ENCODE assay signal across 16 mouse cellular contexts in the genomic region with DNA sequence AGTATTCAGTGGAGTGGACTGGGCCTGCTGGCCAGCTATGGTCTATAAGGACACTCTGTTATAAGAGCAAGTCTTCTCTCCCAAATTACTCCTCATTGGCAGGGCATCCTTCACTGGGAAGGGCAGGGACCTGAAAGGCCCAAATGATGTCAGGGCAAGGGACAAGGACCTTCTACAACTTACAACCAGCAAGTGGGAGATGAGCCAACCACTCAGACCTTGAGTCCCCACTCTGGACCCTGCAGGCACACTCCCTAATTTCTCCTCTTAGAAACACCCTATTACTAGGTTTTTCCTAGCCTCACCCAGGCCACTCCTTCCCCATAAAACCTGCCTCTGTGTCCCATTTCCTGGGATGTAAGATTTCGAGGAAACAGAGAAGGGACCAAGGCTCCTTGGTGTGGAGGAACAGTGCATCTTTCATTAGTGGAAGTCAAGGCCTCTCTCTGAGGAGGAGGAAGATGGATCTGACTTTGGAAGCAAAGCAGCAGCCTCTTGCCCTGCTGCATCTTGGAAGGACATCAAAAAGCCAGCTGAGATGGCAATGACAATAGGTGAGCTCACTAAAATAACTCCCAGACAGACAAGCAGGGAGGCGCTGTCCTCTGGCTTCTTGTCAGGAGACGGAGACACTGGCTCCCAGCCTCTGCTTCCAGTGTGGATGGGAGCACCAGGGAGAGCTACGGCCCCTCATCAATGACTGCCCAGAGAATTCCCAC. TPM values are rescaled to one million over a fixed set of nuclear protein-coding genes. Genes with fewer than 3 reads are reported as not detected.
DNase-seq lines count a peak whose midpoint lies in the region; TF ChIP-seq lines count a peak whose summit lies in the region.
"Had no signal": no experiment of that assay in that cellular context is flagged by ENCODE, and none has a peak within 500 bp of the region (broad histone marks: within the 10 kb centered on the region; RNA-seq: fewer than 3 reads in every experiment).

No protein-coding gene starts in this region.

- DNase-seq in adrenal gland, postnatal 14 days = peak; percentile 28
- no peak for DNase-seq in adrenal gland, postnatal 10 days
- peak; percentile 49 for DNase-seq in gastrocnemius, adult 2 months
- no peak for DNase-seq in gastrocnemius, postnatal 14 days
- peak; percentile 37 for DNase-seq in brain, adult 2 months (ENCODE audit: low read depth, low spot score)
- DNase-seq in ovary, adult 18-20 months (ENCODE audit: low spot score) = no peak
- DNase-seq: adrenal gland, postnatal 25 days; cerebellum, adult 11 months; cerebellum, adult 18-20 months; cerebellum, adult 8-10 months; cerebellum, adult 9-11 months; forebrain, postnatal 0 days had no signal

- intact Hi-C loops in gastrocnemius, adult 2 months (cut with DNase I) = no loop called here
- intact Hi-C loops in gastrocnemius, postnatal 14 days (cut with DNase I; ENCODE audit: low total_unique reads) = no loop called here

- no peak overlapping the region for H3K27ac ChIP-seq in gastrocnemius, adult 2 months
- H3K27ac ChIP-seq: embryonic facial prominence, embryonic 10.5 days; embryonic facial prominence, embryonic 12.5 days; forebrain, embryonic 13.5 days; forebrain, embryonic 15.5 days had no signal

- no peak for TF ChIP-seq CTCF in gastrocnemius, adult 2 months (IDR thresholded peaks at IDR 0.05)

- H3K4me3 ChIP-seq in gastrocnemius, adult 2 months = no peak overlapping the region
- H3K4me3 ChIP-seq: embryonic facial prominence, embryonic 10.5 days; embryonic facial prominence, embryonic 12.5 days; forebrain, embryonic 13.5 days; forebrain, embryonic 15.5 days had no signal

RNA-seq across cellular contexts. Expression of gene Ksr1, which starts 20.5 kb away (rescaled TPM):
- 10.0 and 10.8 TPM in 2 replicates for total RNA-seq in adrenal gland, postnatal 14 days (2021)
- 10 to 100 TPM; 12.0 to 17.3 TPM for total RNA-seq in adrenal gland, postnatal 10 days (2021)
- total RNA-seq in gastrocnemius, adult 2 months (2021) = 10 to 100 TPM; 92.9 to 98.3 TPM
- total RNA-seq in gastrocnemius, postnatal 14 days (2021) = 10 to 100 TPM; 62.2 to 73.3 TPM

Comparison
In these comparisons a context has a peak if more than half of its experiments do, and no peak if none do; other contexts are left out.
1. DNase-seq: peak in adrenal gland, postnatal 14 days (single experiment), gastrocnemius, adult 2 months (single experiment) and brain, adult 2 months (single experiment); none in adrenal gland, postnatal 10 days (single experiment), gastrocnemius, postnatal 14 days (single experiment) and ovary, adult 18-20 months (single experiment).